ENCODE assay signal across 14 mouse cellular contexts in genomic region chr14:47833696-47834095, GRCm38 (mm10).
"Had no signal": no experiment of that assay in that cellular context is flagged by ENCODE, and none has a peak within 500 bp of the region (broad histone marks: within the 10 kb centered on the region; RNA-seq: fewer than 3 reads in every experiment).

No protein-coding gene starts in this region.

- DNase-seq: kidney, postnatal 10 days; kidney, postnatal 4 days; liver, embryonic 13.5 days; liver, postnatal 0 days; right cerebral cortex, postnatal 25 days; thymus, postnatal 36 days had no signal

- H3K4me2 ChIP-seq: liver, embryonic 13.5 days; midbrain, embryonic 12.5 days had no signal

- H3K27ac ChIP-seq: layer of hippocampus, adult 2 months; limb, embryonic 10.5 days; liver, embryonic 13.5 days; macrophage; midbrain, embryonic 12.5 days had no signal

- ATAC-seq: inflammation-experienced regulatory T-cells, adult 6 months; intestine, postnatal 0 days; liver, postnatal 0 days; midbrain, embryonic 16.5 days had no signal

- H3K36me3 ChIP-seq: limb, embryonic 10.5 days; liver, embryonic 13.5 days; midbrain, embryonic 12.5 days had no signal

- H3K9me3 ChIP-seq: limb, embryonic 10.5 days; liver, embryonic 13.5 days; midbrain, embryonic 12.5 days had no signal

- H3K4me3 ChIP-seq: layer of hippocampus, adult 2 months; limb, embryonic 10.5 days; liver, embryonic 13.5 days; megakaryocyte, embryonic 14.5 days; midbrain, embryonic 12.5 days had no signal

- H3K4me1 ChIP-seq: limb, embryonic 10.5 days; liver, embryonic 13.5 days; megakaryocyte, embryonic 14.5 days; midbrain, embryonic 12.5 days had no signal

- H3K9ac ChIP-seq: liver, embryonic 13.5 days; liver, postnatal 0 days; midbrain, embryonic 12.5 days had no signal

- H3K27me3 ChIP-seq: liver, embryonic 13.5 days; megakaryocyte, embryonic 14.5 days; midbrain, embryonic 12.5 days had no signal
